Mouse (Mus musculus) liver, embryonic 14.5 days (tissue): Measurements from ENCODE around the gene Rtn4. TPM values are rescaled to one million over a fixed set of nuclear protein-coding genes. Genes with fewer than 3 reads are reported as not detected.

Source experiments
- ATAC-seq: fragments of 200-750 bp; cut with Nextera tagmentation; 2 replicates; pipeline ENCODE4 v1.8.0; 2017; ENCODE audit warnings: moderate number of reproducible peaks, mild to moderate bottlenecking, moderate library complexity; ENCODE audit not compliant: insufficient read depth
- DNase-seq, 3 experiments: peaks; one replicate each; pipeline ENCODE4 v3.0.0-alpha.2; 2012 to 2013; ENCODE audit warnings: low read depth in 3 of 3, low spot score in 3 of 3
- H3K27ac ChIP-seq: fragments of 300-500 bp; sonication (generic); 2 replicates; pipeline ENCODE4 v1.5.1; 2014; ENCODE audit warnings: moderate library complexity, mild to moderate bottlenecking, control low read depth, inconsistent platforms
- H3K27me3 ChIP-seq: fragments of 300-500 bp; sonication (generic); 2 replicates; pipeline ENCODE4 v1.6.1; 2014; ENCODE audit warnings: mild to moderate bottlenecking, low read length, moderate library complexity; ENCODE audit not compliant: control insufficient read depth, insufficient read depth
- H3K36me3 ChIP-seq: fragments of 300-500 bp; sonication (generic); replicated peaks from 2 replicates; pipeline ENCODE4 v1.6.1; 2014; ENCODE audit warnings: low read depth; ENCODE audit not compliant: control insufficient read depth, insufficient read depth
- H3K4me1 ChIP-seq, 2 experiments: fragments of 200-500 bp in 1 of 2; fragments of 300-500 bp in 1 of 2; sonication (generic) in 1 of 2; replicated peaks; 2 replicates each; pipeline ENCODE4 v1.6.1; 2012 to 2014; ENCODE audit warnings: antibody characterized with exemption in 1 of 2, inconsistent platforms in 1 of 2, low read length in 1 of 2; ENCODE audit not compliant: control insufficient read depth in 2 of 2, insufficient read depth in 2 of 2
- H3K4me2 ChIP-seq: fragments of 300-500 bp; sonication (generic); 2 replicates; pipeline ENCODE4 v1.6.1; 2014; ENCODE audit warnings: low read depth, mild to moderate bottlenecking, control low read depth, moderate library complexity
- H3K4me3 ChIP-seq, 2 experiments: fragments of 200-500 bp in 1 of 2; fragments of 300-500 bp in 1 of 2; sonication (generic) in 1 of 2; 2 replicates each; pipeline ENCODE4 v1.5.1; 2012 to 2014; ENCODE audit warnings: low read depth in 2 of 2, low read length in 2 of 2, mild to moderate bottlenecking in 2 of 2, control low read depth in 1 of 2, inconsistent platforms in 1 of 2, moderate library complexity in 1 of 2; ENCODE audit not compliant: insufficient read depth in 1 of 2
- H3K9ac ChIP-seq: fragments of 300-500 bp; sonication (generic); replicated peaks from 2 replicates; pipeline ENCODE4 v1.6.1; 2014; ENCODE audit warnings: mild to moderate bottlenecking, control low read depth, moderate library complexity
- H3K9me3 ChIP-seq: fragments of 300-500 bp; sonication (generic); 2 replicates; pipeline ENCODE4 v1.6.1; 2016; ENCODE audit warnings: low read length, mixed read lengths; ENCODE audit not compliant: control insufficient read depth
- CTCF ChIP-seq: IDR thresholded peaks from 2 replicates; pipeline ENCODE4 v1.5.1; 2016; ENCODE audit warnings: antibody characterized with exemption, low read depth, control low read depth
- EP300 ChIP-seq: IDR thresholded peaks from 2 replicates; pipeline ENCODE4 v1.6.1; 2016; ENCODE audit warnings: antibody characterized with exemption, low read depth
- WGBS: fragments of 180-500 bp; shearing (Covaris S2); extraction: QIAGEN DNeasy Blood & Tissue Kit; methylation state at CpG from one replicate; pipeline ENCODE4 v1.1.7; 2014; ENCODE audit not compliant: insufficient replicate concordance; 5-methylcytosine and 5-hydroxymethylcytosine counted together
- polyA plus RNA-seq, 2 experiments: library from polyadenylated mRNA; depleted of rRNA in 1 of 2; stranded (reverse) in 1 of 2; unstranded in 1 of 2; fragments of >200 nt; fragmentation: Nextera tagmentation in 1 of 2; extraction: Ambion mirVana in 1 of 2; gene quantifications; 2 replicates each; pipeline versions ENCODE4 v1.2.1 to v1.2.3; 2012 to 2014

The Rtn4 gene
- polyA plus RNA-seq, 2 experiments, result 10.2 to 21.4 TPM

- Histone ChIP-seq H3K9me3 (no peaks in the 10 kb centered on the region), H3K4me1 (no peaks in the 10 kb centered on the region; a peak in 1 of 4 replicates), H3K27ac (no peak overlapping the region), H3K4me3 (no peak overlapping the region), H3K36me3 (no peaks in the 10 kb centered on the region), H3K4me2 (no peak overlapping the region), H3K27me3 (no peaks in the 10 kb centered on the region), H3K9ac (no peak overlapping the region)
- no peak for DNase-seq
- TF ChIP-seq CTCF, result no peak
- no peak for TF ChIP-seq EP300
- no peak for ATAC-seq
Measured at GRCm38 (mm10) chr11:29777964-29778363, 85.2 kb downstream of the Rtn4 start.

- H3K36me3 ChIP-seq, result no peaks in the 10 kb centered on the region
- no peaks in the 10 kb centered on the region; a peak in 1 of 4 replicates for H3K4me1 ChIP-seq
- no peak for ATAC-seq
- H3K4me2 ChIP-seq, result no peak overlapping the region
- no peak overlapping the region for H3K4me3 ChIP-seq
- H3K27ac ChIP-seq, result no peak overlapping the region
- no peaks in the 10 kb centered on the region for H3K27me3 ChIP-seq
- WGBS, result 55% methylated on average over 3 of the region's 3 CpGs
- H3K9ac ChIP-seq, result no peak overlapping the region
- no peaks in the 10 kb centered on the region for H3K9me3 ChIP-seq
- no peak for DNase-seq
- TF ChIP-seq CTCF (no peak), EP300 (no peak)
Measured at GRCm38 (mm10) chr11:29778936-29779335, 86.2 kb downstream of the Rtn4 start.

- Histone ChIP-seq H3K9me3 (no peaks in the 10 kb centered on the region), H3K27me3 (no peaks in the 10 kb centered on the region), H3K9ac (no peak overlapping the region), H3K36me3 (no peaks in the 10 kb centered on the region), H3K4me2 (no peak overlapping the region), H3K27ac (no peak overlapping the region), H3K4me3 (no peak overlapping the region), H3K4me1 (no peaks in the 10 kb centered on the region; a peak in 1 of 4 replicates)
- DNase-seq (no peak), ATAC-seq (no peak)
- WGBS, result 55% methylated on average over 2 of the region's 2 CpGs
- no peak for TF ChIP-seq EP300
- TF ChIP-seq CTCF, result no peak
Measured at GRCm38 (mm10) chr11:29779409-29780026, 86.8 kb downstream of the Rtn4 start.

- Histone ChIP-seq H3K27ac (no peak overlapping the region), H3K4me2 (no peak overlapping the region), H3K9me3 (no peaks in the 10 kb centered on the region), H3K9ac (no peak overlapping the region), H3K4me1 (peaks cover 0 to 5% of the 10 kb centered on the region in 2 experiments; a peak in 2 of 4 replicates), H3K4me3 (no peak overlapping the region), H3K36me3 (no peaks in the 10 kb centered on the region), H3K27me3 (no peaks in the 10 kb centered on the region)
- DNase-seq (peak; percentile 11 to 31 (median 22)), ATAC-seq (peak; percentile 38; the same call in 1 of the 2 replicates)
- TF ChIP-seq CTCF (no peak), EP300 (no peak)
- WGBS, result 31% methylated on average over 6 of the region's 6 CpGs
Measured at GRCm38 (mm10) chr11:29786583-29787219, 94.0 kb downstream of the Rtn4 start.

- H3K27ac ChIP-seq, result no peak overlapping the region
- H3K27me3 ChIP-seq, result no peaks in the 10 kb centered on the region
- peak; percentile 17; the same call in 1 of the 2 replicates for ATAC-seq
- no peaks in the 10 kb centered on the region for H3K9me3 ChIP-seq
- TF ChIP-seq EP300, result no peak
- no peak for TF ChIP-seq CTCF
- no peak overlapping the region for H3K4me2 ChIP-seq
- H3K4me3 ChIP-seq, result no peak overlapping the region
- DNase-seq, result no peak
- 17% methylated on average over 5 of the region's 5 CpGs for WGBS
- H3K9ac ChIP-seq, result no peak overlapping the region
- no peaks in the 10 kb centered on the region for H3K36me3 ChIP-seq
- H3K4me1 ChIP-seq, result peaks cover 0 to 5% of the 10 kb centered on the region in 2 experiments; a peak in 2 of 4 replicates
Measured at GRCm38 (mm10) chr11:29787473-29787872, 94.7 kb downstream of the Rtn4 start.
